Mouse (Mus musculus): ENCODE measurements around the gene Pex12.
"Not testable (repeated sequence)": the region's sequence is repeated elsewhere in the genome, so short reads cannot be mapped to it uniquely, and the experiment has no call there.

Gene Pex12

GRCm38 (mm10) chr11:83302526-83303251 is at the start of gene Pex12:
Gene Pex12 (minus strand): TSS chr11:83302586.
- DNase-seq (ENCODE audit: low spot score in 2 of 2): peak; percentile 78 to 96

- no peak for DNase-seq (ENCODE audit: low spot score in 2 of 2)
Measured at GRCm38 (mm10) chr11:83341716-83342245, 39.4 kb upstream of the Pex12 start.

DNA sequence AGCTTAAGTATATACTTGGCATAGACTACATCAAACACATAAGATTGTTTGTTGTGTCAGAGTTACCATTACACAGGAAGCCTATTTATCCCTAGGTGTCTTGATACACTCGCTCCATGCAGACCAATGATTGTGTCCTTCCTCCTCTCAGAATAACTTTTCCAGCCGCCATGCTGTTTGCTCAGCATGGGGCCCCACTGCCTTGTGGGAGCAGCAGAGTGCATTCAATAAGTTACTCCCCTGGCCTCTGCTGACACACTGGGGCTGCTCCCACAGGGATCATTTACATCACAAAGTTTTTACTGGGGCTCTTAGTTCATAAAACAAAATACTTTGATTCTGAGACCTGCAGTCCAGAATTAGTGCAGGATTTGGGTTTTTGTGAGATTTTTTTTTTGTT is 37.3 kb upstream of the Pex12 start:
- DNase-seq (ENCODE audit: low spot score in 2 of 2): no peak

DNA sequence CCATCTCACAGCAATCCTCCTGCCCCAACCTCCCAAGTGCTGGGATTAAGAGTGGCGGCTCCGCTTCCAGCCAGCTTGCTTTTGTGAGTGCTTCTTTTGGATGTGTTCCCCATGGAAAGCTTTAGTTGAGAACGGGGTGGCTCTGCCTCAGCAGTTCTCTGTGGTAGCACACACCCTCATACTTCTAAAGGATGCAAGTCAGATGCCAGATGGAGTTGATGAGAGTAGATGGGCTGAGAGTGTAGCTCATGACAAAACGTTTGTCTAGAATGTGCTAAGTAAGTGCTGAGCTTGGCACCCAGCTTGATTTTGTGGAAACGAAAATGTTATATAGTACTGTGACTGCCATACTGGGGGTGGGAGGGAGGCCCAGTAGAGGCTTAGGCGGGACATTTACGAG is 33.4 kb upstream of the Pex12 start:
- peak; percentile 20 to 41 for DNase-seq (ENCODE audit: low spot score in 2 of 2)

GRCm38 (mm10) chr11:83327427-83327826 is 25.0 kb upstream of the Pex12 start:
- DNase-seq (ENCODE audit: low spot score in 2 of 2): peak in 1 of 2 experiments; percentile 70

GRCm38 (mm10) chr11:83326692-83327091 is 24.3 kb upstream of the Pex12 start:
- not testable (repeated sequence) for DNase-seq (ENCODE audit: low spot score in 2 of 2)

GRCm38 (mm10) chr11:83319048-83319447 is 16.7 kb upstream of the Pex12 start:
- DNase-seq (ENCODE audit: low spot score in 2 of 2): no peak

DNA sequence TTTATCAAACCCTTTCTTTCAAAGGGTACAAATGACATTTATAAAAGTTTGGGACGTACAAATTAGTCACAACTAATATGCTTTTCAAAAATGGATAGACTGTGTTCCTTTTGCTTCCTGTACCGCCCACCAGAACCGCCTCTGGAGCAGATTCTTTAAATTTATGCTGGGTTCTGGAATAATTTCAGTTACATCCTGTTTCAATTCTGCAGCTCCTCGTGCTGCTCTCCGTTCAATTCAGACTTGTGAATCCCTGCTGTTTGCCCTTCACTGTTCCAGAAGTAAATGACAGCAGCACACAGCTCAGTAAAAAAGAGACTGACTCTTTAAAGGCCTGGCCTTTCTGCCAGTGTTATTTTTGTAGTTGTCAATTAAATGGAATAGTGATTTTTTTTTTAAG is 10.1 kb upstream of the Pex12 start:
- peak in 1 of 2 experiments; percentile 61 for DNase-seq (ENCODE audit: low spot score in 2 of 2)

DNA sequence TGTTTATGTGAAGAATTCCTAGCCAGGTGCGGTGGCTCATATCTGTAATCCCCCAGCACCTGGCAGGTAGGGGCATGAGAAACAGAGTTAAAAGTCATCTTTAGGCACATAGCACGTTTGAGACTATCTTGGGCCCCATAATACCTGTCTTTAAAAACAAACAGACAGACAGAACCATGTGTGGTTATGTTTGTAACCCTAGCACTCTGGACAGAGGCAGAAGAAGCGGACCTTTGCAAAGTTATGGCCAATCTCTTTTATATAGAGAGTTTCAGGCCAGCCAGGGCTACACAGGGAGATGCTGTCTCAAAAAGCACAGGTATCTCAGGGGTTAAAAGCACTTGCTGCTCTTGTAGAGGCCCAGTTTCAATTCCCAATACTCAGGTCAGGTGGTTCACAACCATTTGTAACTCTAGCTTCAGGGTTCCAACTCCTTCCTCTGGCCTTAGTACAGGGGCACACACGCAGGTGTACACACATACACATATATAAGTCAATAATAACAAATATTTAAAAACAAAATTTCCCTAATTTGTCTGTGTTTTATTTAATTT is 4.4 kb upstream of the Pex12 start:
- DNase-seq (ENCODE audit: low spot score in 2 of 2): no peak

GRCm38 (mm10) chr11:83304485-83304884 is 2.1 kb upstream of the Pex12 start:
- no peak for DNase-seq (ENCODE audit: low spot score in 2 of 2)

- no peak for DNase-seq (ENCODE audit: low spot score in 2 of 2)
Measured at GRCm38 (mm10) chr11:83303751-83304150, 1.4 kb upstream of the Pex12 start.

- peak in 1 of 2 experiments; percentile 46 for DNase-seq (ENCODE audit: low spot score in 2 of 2)
Measured at GRCm38 (mm10) chr11:83302124-83302523, 262 bp downstream of the Pex12 start.

- DNase-seq (ENCODE audit: low spot score in 2 of 2): no peak
Measured at GRCm38 (mm10) chr11:83301431-83301831, 955 bp downstream of the Pex12 start.

DNA sequence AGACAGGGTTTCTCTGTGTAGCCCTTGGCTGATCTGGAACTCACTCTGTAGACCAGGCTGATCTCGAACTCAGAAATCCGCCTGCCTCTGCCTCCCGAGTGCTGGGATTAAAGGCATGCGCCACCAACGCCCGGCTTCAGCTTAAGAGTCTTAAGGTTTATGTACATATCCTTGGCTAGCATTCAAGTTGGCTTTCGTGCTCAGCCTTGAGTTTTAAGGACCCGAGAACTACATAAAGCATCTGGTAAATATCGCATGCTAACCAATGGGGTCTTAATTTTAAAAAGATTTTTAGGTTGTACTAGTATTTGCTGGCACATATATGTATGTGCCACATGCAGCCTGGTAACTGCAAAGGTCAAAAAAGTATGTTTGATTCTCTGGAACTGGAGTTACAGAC is 2.7 kb downstream of the Pex12 start:
- DNase-seq (ENCODE audit: low spot score in 2 of 2): no peak

DNA sequence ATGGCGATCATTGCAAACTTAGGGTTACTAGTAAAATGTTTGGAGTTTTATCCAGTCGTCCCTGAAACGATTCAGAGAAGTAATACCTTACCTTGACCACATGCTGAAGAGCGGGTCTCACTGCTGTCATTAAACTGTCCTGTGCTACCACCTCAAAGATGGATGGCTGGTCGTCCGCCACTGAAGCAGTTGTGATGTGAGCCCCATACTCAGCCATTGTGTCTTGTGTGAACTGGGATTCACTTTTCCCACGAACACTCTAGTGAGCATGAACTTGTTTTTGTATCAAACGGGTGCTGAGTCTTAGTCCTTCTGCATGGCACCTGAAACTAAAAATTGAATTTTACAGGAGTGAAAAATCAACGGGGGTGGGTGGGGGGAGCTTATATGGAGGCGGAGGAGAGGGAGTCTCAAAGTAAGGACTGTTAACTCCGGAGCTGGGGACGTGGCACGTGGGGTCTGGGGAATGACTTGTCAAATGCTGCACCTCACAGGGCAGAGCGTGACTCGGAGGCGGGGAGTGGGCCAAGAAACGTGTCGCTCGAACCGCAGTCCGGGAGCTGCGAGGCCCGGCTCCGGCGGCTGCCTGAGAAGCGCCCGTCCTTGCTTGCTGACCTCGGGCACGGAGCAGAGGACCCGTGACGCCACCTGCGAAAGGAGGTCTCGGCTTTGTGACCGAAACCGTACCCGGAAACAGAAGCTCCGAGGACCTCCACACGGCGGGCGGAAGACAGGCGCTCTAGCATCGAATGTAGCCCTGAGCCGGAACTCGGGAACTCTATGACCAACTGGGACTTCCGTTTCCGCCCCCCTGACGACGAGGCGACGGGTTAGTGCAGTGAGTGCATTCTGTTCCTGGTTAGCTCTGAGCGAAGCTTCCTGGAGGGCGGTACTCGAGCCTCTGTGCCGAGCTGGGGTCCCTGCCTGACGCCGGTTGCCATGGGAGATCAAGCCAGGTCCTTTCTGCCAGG is 3.9 kb downstream of the Pex12 start, which contains the start of gene Ap2b1:
Gene Ap2b1, plus strand, starts transcription at position 800 of the 971 bp plus-strand sequence.
- DNase-seq (ENCODE audit: low spot score in 2 of 2): peak; percentile 89 to 94

DNA sequence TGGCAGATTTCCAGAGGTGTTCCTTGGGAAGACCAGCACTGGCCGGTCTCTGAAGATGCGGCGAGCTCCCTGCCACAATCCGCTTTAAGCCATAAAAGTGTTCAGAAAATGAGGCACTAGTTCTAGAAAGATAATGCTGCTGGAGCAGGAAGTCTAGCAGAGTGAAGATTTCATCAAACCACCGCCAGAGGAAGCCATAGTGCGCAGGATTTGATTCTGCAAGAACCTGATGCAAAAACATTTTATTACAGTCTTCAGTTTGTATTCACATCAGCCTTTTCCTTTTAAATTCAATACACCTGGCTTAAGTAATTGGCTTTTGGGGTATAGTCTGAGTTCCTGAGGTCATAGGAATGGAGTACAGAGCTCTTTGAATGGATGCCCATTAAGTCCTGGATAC is 4.6 kb downstream of the Pex12 start:
- DNase-seq (ENCODE audit: low spot score in 2 of 2): no peak

- no peak for DNase-seq (ENCODE audit: low spot score in 2 of 2)
Measured at GRCm38 (mm10) chr11:83294133-83294532, 8.3 kb downstream of the Pex12 start.

- no peak for DNase-seq (ENCODE audit: low spot score in 2 of 2)
Measured at GRCm38 (mm10) chr11:83293182-83293581, 9.2 kb downstream of the Pex12 start.

- no peak for DNase-seq (ENCODE audit: low spot score in 2 of 2)
Measured at GRCm38 (mm10) chr11:83292251-83292587, 10.2 kb downstream of the Pex12 start.

GRCm38 (mm10) chr11:83291375-83292250 is 10.8 kb downstream of the Pex12 start:
- DNase-seq (ENCODE audit: low spot score in 2 of 2): peak; percentile 91 to 97

GRCm38 (mm10) chr11:83289633-83290032 is 12.8 kb downstream of the Pex12 start:
- DNase-seq (ENCODE audit: low spot score in 2 of 2): no peak

Data from left cerebral cortex, adult 9 months (tissue).